Mouse (Mus musculus): Measurements from ENCODE around the gene Zfp119b. TPM values are rescaled to one million over a fixed set of nuclear protein-coding genes. Genes with fewer than 3 reads are reported as not detected.
"Not testable (repeated sequence)": the region's sequence is repeated elsewhere in the genome, so short reads cannot be mapped to it uniquely, and the experiment has no call there.

Gene Zfp119b
- polyA plus RNA-seq, 1 experiment from 2014 or later = 6.8 TPM

DNA sequence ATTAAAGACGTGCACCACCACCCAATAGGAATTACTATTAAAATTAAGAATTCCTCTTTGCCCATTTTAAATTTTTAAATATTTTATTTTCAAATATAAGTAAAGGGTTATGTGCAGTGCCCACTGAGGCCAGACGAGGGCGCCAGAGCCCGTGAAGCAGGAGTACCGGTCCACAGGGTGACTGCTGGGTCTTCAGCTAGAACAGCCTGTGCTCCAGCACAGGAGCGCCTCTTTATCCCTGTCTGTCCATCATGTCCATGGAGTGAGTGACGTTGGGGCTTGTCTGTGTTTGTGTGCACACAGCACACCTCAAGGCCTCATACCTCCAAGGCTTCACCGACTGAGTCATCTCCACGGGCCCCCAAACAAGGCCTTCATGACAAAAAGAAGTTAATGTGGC lies 7.9 kb upstream of the Zfp119b start:
- no peak overlapping the region for H3K4me3 ChIP-seq (replicated peaks)
- no peak overlapping the region for H3K27ac ChIP-seq (replicated peaks)
- no peak overlapping the region for H3K4me2 ChIP-seq (replicated peaks)
- H3K4me1 ChIP-seq = peaks cover 32% of the 10 kb centered on the region
- no peaks in the 10 kb centered on the region for H3K9me3 ChIP-seq (replicated peaks)
- peaks cover 10% of the 10 kb centered on the region for H3K36me3 ChIP-seq
- 13% methylated on average over 9 of the region's 9 CpGs for WGBS
- H3K27me3 ChIP-seq = peaks cover 12% of the 10 kb centered on the region
- H3K9ac ChIP-seq = no peak overlapping the region
- ATAC-seq (ENCODE audit: insufficient number of reproducible peaks, low FRiP score, low TSS enrichment, low read depth) = no peak

DNA sequence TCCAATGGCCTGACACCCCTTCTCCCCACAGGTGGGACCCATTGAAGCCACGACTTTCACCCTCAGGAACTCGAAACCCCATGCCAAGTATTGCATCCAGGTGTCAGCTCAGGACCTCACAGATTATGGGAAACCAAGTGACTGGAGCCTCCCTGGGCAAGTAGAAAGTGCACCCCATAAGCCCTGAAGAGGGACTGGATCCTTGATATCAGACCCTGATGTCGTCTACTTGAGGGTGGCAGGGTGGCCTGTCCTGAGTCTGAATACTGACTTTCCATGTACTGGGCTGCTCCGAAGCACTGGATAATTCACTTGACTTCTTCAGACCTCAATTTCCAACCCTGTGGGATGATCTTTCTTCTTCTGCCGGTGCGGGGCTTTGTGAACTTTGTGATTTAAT lies 7.3 kb upstream of the Zfp119b start:
- Histone ChIP-seq H3K9ac (no peak overlapping the region), H3K4me1 (peaks cover 32% of the 10 kb centered on the region), H3K4me3 (replicated peaks) (peak overlapping the region; percentile 48), H3K27me3 (peaks cover 12% of the 10 kb centered on the region), H3K4me2 (replicated peaks) (peak overlapping the region; percentile 75), H3K36me3 (peaks cover 5% of the 10 kb centered on the region; the same call in 1 of the 2 replicates), H3K27ac (replicated peaks) (no peak overlapping the region), H3K9me3 (replicated peaks) (no peaks in the 10 kb centered on the region)
- no peak for ATAC-seq (ENCODE audit: insufficient number of reproducible peaks, low FRiP score, low TSS enrichment, low read depth)
- WGBS = 34% methylated on average over 6 of the region's 6 CpGs

DNA sequence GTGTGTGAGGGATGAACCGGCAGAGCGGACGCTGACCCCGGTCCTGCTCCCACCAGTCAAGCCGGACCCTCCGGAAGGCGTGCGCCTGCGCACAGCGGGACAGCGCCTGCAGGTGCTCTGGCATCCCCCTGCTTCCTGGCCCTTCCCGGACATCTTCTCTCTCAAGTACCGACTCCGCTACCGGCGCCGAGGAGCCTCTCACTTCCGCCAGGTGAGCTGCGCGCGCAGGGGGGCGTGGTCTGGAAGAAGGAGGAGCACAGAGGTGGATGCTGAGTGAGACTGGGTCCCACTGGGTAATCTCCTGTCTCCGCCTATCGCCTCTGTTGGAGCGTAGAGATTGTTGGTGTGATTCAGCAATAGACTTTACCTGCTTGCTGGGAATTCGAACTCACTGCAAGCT lies 6.8 kb upstream of the Zfp119b start:
- Histone ChIP-seq H3K4me2 (replicated peaks) (peak overlapping the region; percentile 75), H3K9me3 (replicated peaks) (no peaks in the 10 kb centered on the region), H3K4me1 (peaks cover 32% of the 10 kb centered on the region), H3K27ac (replicated peaks) (no peak overlapping the region), H3K9ac (0 out of 2 replicates have a peak overlapping the region, but pooled peaks have one; percentile 18), H3K4me3 (replicated peaks) (peak overlapping the region; percentile 48), H3K36me3 (peaks cover 5% of the 10 kb centered on the region; the same call in 1 of the 2 replicates), H3K27me3 (peaks cover 12% of the 10 kb centered on the region)
- ATAC-seq (ENCODE audit: insufficient number of reproducible peaks, low FRiP score, low TSS enrichment, low read depth) = no peak
- 4% methylated on average over 26 of the region's 26 CpGs for WGBS

DNA sequence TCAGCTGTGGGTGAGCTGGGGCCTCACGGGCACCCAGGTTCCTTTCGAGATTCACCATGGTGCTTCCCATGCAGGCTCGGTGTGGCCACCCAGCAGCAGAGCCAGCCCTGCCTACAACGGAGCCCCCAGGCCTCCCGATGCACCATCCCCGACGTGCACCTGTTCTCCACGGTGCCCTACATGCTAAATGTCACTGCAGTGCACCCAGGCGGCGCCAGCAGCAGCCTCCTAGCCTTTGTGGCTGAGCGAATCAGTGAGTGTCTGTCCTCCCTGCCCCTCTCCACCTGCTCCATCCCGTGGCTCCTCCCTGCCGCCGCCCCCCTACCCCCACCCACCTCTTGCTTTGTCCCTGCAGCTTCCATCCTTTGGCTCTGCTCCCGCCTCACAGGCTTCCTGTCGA lies 4.9 kb upstream of the Zfp119b start:
- Histone ChIP-seq H3K4me3 (replicated peaks) (no peak overlapping the region), H3K9ac (no peak overlapping the region), H3K4me1 (peaks cover 23% of the 10 kb centered on the region), H3K27ac (replicated peaks) (no peak overlapping the region), H3K27me3 (peaks cover 12% of the 10 kb centered on the region), H3K9me3 (replicated peaks) (no peaks in the 10 kb centered on the region), H3K36me3 (no peaks in the 10 kb centered on the region), H3K4me2 (replicated peaks) (no peak overlapping the region)
- 40% methylated on average over 16 of the region's 16 CpGs for WGBS
- ATAC-seq (ENCODE audit: insufficient number of reproducible peaks, low FRiP score, low TSS enrichment, low read depth) = no peak

- Histone ChIP-seq H3K4me2 (replicated peaks) (no peak overlapping the region), H3K27ac (replicated peaks) (no peak overlapping the region), H3K4me3 (replicated peaks) (no peak overlapping the region), H3K27me3 (peaks cover 12% of the 10 kb centered on the region), H3K4me1 (peaks cover 23% of the 10 kb centered on the region), H3K9me3 (replicated peaks) (no peaks in the 10 kb centered on the region), H3K9ac (no peak overlapping the region), H3K36me3 (no peaks in the 10 kb centered on the region)
- no peak for ATAC-seq (ENCODE audit: insufficient number of reproducible peaks, low FRiP score, low TSS enrichment, low read depth)
- WGBS = 75% methylated on average over 6 of the region's 6 CpGs
Observed at GRCm38 (mm10) chr17:55953751-55954150, 4.5 kb upstream of the Zfp119b start.

DNA sequence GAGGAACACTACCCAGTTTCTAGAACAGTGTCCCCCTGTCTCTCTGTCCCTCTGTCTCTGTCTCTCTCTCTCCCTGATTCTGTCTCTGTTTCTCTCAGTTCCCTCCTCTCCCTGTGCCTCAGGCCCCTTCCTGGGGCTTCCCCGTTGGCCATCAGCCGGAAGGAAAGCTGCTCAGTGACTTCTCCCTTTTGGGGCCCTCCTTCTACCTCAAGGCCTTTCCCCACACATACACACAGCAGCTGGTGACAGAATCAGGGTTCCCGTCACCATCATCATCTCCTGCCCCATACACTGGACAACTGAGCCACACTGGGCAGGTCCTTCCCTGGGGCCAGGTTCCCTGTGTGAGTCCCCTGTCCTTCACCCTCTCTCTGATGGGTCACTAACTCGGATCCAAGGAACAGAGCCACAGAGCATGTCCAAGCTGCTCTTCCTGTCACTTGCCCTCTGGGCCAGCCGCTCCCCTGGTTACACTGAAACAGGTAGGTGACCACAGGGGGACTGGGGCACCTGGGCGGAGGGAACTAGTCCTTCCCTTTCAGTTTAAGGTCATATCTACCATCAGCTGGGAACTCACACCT lies 3.2 kb upstream of the Zfp119b start, which contains the start of gene Ebi3:
Gene Ebi3 (plus strand): TSS at position 194 of the 581 bp plus-strand sequence.
- Histone ChIP-seq H3K9me3 (replicated peaks) (no peaks in the 10 kb centered on the region), H3K4me2 (replicated peaks) (no peak within 1 kb of the TSS), H3K27me3 (peaks cover 14% of the 10 kb centered on the region), H3K9ac (no peak within 1 kb of the TSS), H3K4me3 (replicated peaks) (no peak within 1 kb of the TSS), H3K27ac (replicated peaks) (no peak within 1 kb of the TSS), H3K36me3 (no peaks in the 10 kb centered on the region), H3K4me1 (peaks cover 16% of the 10 kb centered on the region)
- ATAC-seq (ENCODE audit: insufficient number of reproducible peaks, low FRiP score, low TSS enrichment, low read depth) = no peak
- WGBS = 69% methylated on average over 6 of the region's 6 CpGs

DNA sequence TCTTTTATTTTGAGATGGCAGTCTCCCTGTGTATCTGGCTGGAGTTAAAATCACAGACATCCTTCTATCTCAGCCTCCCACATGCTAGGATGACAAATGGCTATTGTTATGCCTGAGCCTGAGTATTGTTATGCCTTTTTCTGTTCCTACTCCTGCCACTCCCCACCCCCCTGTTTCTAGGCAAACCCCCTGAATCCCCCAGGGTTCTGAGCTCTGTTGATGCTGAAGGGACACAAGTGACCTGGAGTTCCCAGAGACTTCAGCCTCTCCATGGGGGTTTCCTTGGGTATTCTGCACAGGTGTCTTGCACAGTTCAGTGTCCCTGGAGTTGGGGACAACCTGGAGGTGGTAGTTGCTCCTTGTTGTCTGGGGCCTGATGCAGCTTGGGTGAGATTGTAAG lies 2.7 kb upstream of the Zfp119b start:
- Histone ChIP-seq H3K27ac (replicated peaks) (no peak overlapping the region), H3K4me1 (peaks cover 11% of the 10 kb centered on the region), H3K36me3 (no peaks in the 10 kb centered on the region), H3K9me3 (replicated peaks) (no peaks in the 10 kb centered on the region), H3K4me2 (replicated peaks) (no peak overlapping the region), H3K4me3 (replicated peaks) (no peak overlapping the region), H3K9ac (no peak overlapping the region), H3K27me3 (peaks cover 14% of the 10 kb centered on the region)
- no peak for ATAC-seq (ENCODE audit: insufficient number of reproducible peaks, low FRiP score, low TSS enrichment, low read depth)

- Histone ChIP-seq H3K27me3 (peaks cover 14% of the 10 kb centered on the region), H3K4me1 (peaks cover 3% of the 10 kb centered on the region; the same call in 1 of the 2 replicates), H3K9me3 (replicated peaks) (no peaks in the 10 kb centered on the region), H3K4me2 (replicated peaks) (no peak overlapping the region), H3K36me3 (no peaks in the 10 kb centered on the region), H3K27ac (replicated peaks) (no peak overlapping the region), H3K4me3 (replicated peaks) (no peak overlapping the region), H3K9ac (no peak overlapping the region)
- ATAC-seq (ENCODE audit: insufficient number of reproducible peaks, low FRiP score, low TSS enrichment, low read depth) = no peak
- 74% methylated on average over 9 of the region's 9 CpGs for WGBS
Observed at GRCm38 (mm10) chr17:55950601-55951000, 1.3 kb upstream of the Zfp119b start.

GRCm38 (mm10) chr17:55948647-55949046 lies 653 bp downstream of the Zfp119b start:
- ATAC-seq (ENCODE audit: insufficient number of reproducible peaks, low FRiP score, low TSS enrichment, low read depth) = no peak
- peaks cover 6% of the 10 kb centered on the region; the same call in 1 of the 2 replicates for H3K27me3 ChIP-seq

GRCm38 (mm10) chr17:55945696-55946095 lies 3.6 kb downstream of the Zfp119b start:
- H3K36me3 ChIP-seq = peaks cover 6% of the 10 kb centered on the region; the same call in 1 of the 2 replicates
- H3K4me3 ChIP-seq (replicated peaks) = peak overlapping the region; percentile 54
- peaks cover 3% of the 10 kb centered on the region; the same call in 1 of the 2 replicates for H3K27me3 ChIP-seq
- H3K9me3 ChIP-seq (replicated peaks) = no peaks in the 10 kb centered on the region
- peaks cover 5% of the 10 kb centered on the region; the same call in 1 of the 2 replicates for H3K4me1 ChIP-seq
- WGBS = 24% methylated on average over 5 of the region's 5 CpGs
- peak overlapping the region; percentile 53 for H3K9ac ChIP-seq
- peak overlapping the region; percentile 96 for H3K27ac ChIP-seq (replicated peaks)
- ATAC-seq (ENCODE audit: insufficient number of reproducible peaks, low FRiP score, low TSS enrichment, low read depth) = no peak
- peak overlapping the region; percentile 83 for H3K4me2 ChIP-seq (replicated peaks)

More at GRCm38 (mm10) chr17:55948647-55949046, 653 bp downstream of the Zfp119b start:
- Histone ChIP-seq H3K9me3 (replicated peaks) (no peaks in the 10 kb centered on the region), H3K4me2 (replicated peaks) (no peak overlapping the region), H3K27ac (replicated peaks) (no peak overlapping the region), H3K4me1 (peaks cover 5% of the 10 kb centered on the region; the same call in 1 of the 2 replicates), H3K36me3 (no peaks in the 10 kb centered on the region), H3K4me3 (replicated peaks) (no peak overlapping the region), H3K9ac (no peak overlapping the region)
- whole genome bisulfite sequencing = 88% methylated on average over 4 of the region's 4 CpGs

- Histone ChIP-seq H3K9ac (peak overlapping the region; percentile 53), H3K4me3 (replicated peaks) (peak overlapping the region; percentile 54), H3K36me3 (peaks cover 10% of the 10 kb centered on the region; the same call in 1 of the 2 replicates), H3K4me2 (replicated peaks) (peak overlapping the region; percentile 83), H3K27ac (replicated peaks) (peak overlapping the region; percentile 96)
- not testable (repeated sequence) for H3K27me3 ChIP-seq; H3K4me1 ChIP-seq; H3K9me3 ChIP-seq (replicated peaks)
- WGBS = under 1% methylated on average over 55 of the region's 56 CpGs
- peak; percentile 94 for ATAC-seq (ENCODE audit: insufficient number of reproducible peaks, low FRiP score, low TSS enrichment, low read depth)
Observed at GRCm38 (mm10) chr17:55944866-55945682, 4.2 kb downstream of the Zfp119b start.

Data from embryonic facial prominence, embryonic 15.5 days (tissue).